Mouse (Mus musculus): ENCODE measurements around the gene Gm11011.

DNA sequence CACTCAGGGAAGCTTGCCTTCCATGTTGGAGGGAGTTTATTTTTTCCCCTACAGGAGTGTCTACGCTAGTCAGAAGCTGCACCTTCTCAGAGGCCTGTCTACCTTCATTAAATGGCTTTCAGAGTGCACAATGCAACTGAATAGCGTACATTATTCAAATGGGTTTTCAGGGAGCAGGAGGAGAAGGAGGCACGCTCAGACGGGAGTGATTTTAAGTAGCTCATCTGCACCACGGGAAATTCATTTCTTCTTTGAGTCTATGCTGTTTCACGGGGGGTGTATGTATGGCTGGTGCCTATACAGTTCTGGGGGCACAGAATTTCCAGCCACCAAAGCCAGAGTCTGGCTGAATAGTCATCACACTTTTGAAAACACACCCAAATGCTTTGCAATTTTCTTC lies 9.8 kb upstream of the Gm11011 start:
- TF ChIP-seq POLR2A (IDR thresholded peaks at IDR 0.05; ENCODE audit: low read depth, low read length) (no peak), CTCF (IDR thresholded peaks at IDR 0.05; ENCODE audit: borderline replicate concordance, insufficient read depth, low read length) (no peak)

Measured in embryonic fibroblast, embryonic 13.5 days (primary cell).